Mouse (Mus musculus) E14TG2a.4 (cell line): ENCODE measurements at regions not wholly inside any gene's neighbourhood (a gene's known extent, or its start where the extent isn't known, plus 50 kb on each side); places are given as distances from the start of the nearest gene placed in this dataset.

ENCODE experiments used
- CTCF ChIP-seq: conservative IDR thresholded peaks from 2 replicates; pipeline ENCODE4 v1.5.1; 2014; ENCODE audit warnings: low read length
- NANOG ChIP-seq: IDR thresholded peaks from 2 replicates; pipeline ENCODE4 v1.6.1; 2014; ENCODE audit warnings: borderline replicate concordance, low read length, mixed read lengths
- POU5F1 ChIP-seq: IDR thresholded peaks from 2 replicates; pipeline ENCODE4 v1.6.1; 2014; ENCODE audit warnings: low read length, borderline replicate concordance

DNA sequence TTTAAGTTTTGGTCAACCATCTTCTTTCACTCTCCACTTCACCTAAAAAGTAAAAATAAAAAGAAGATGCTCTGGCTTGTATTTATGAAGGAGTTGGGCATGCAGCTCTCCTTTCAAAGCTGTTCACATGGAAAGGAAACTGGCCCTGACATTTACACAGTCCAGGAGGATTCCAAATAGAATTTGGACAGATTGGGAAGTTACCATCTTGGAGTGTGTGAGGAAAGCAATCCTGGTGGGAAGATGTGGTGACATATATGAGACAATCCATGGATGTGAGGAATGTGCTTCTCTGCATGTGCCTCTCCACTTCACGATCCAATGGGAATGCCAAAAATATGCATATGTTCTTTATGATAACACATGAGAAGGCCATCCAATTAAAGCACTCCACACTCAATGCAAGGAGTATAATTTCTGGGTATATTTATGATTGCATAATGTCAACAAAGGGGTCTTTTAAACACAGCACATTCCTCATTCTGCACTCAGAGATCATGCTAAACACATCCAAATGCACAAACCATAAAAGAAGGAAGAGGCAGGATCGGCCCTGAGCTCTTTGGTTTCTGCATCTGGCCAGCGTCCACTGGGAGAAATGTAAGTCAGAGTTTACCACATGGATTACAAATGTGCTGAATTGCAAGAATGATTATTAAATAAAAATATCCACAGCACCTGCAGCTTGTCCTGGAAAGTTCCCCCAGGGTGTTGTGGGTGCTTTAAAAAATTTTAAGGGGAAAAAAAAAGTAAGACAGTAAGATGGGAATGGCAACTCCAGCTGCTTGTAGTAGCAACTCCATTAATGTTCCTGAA lies 100.1 kb upstream of the Osr1 start:
- no peak for TF ChIP-seq CTCF
- no peak for TF ChIP-seq POU5F1
- no peak for TF ChIP-seq NANOG
